Mouse (Mus musculus) testis, adult 2 months (tissue): ENCODE results near the gene BC025920. TPM values are rescaled to one million over a fixed set of nuclear protein-coding genes. Genes with fewer than 3 reads are reported as not detected.

Source experiments
- H3K27ac ChIP-seq: fragments of 200-500 bp; 2 replicates; pipeline ENCODE4 v1.5.1; 2012; ENCODE audit warnings: low read depth, low read length; ENCODE audit not compliant: control insufficient read depth, insufficient read depth
- H3K27me3 ChIP-seq: fragments of 200-500 bp; 2 replicates; pipeline ENCODE4 v1.6.1; 2012; ENCODE audit warnings: mild to moderate bottlenecking, low read length, moderate library complexity; ENCODE audit not compliant: control insufficient read depth, insufficient read depth
- H3K36me3 ChIP-seq: fragments of 200-500 bp; 2 replicates; pipeline ENCODE4 v1.6.1; 2012; ENCODE audit warnings: mild to moderate bottlenecking, low read length; ENCODE audit not compliant: control insufficient read depth, insufficient read depth
- H3K4me1 ChIP-seq: fragments of 200-500 bp; 2 replicates; pipeline ENCODE4 v1.6.1; 2012; ENCODE audit warnings: low read length; ENCODE audit not compliant: control insufficient read depth, insufficient read depth
- H3K4me3 ChIP-seq: fragments of 200-500 bp; 2 replicates; pipeline ENCODE4 v1.5.1; 2012; ENCODE audit warnings: low read depth, mild to moderate bottlenecking, low read length, moderate library complexity, mixed read lengths; ENCODE audit not compliant: control insufficient read depth
- CTCF ChIP-seq: fragments of 200-500 bp; IDR thresholded peaks from 2 replicates; pipeline ENCODE4 v1.5.1; 2012; ENCODE audit warnings: low read depth, mild to moderate bottlenecking, inconsistent platforms, low read length, moderate library complexity; ENCODE audit not compliant: control insufficient read depth, insufficient read depth, insufficient replicate concordance
- POLR2A ChIP-seq: fragments of 200-500 bp; IDR thresholded peaks from 2 replicates; pipeline ENCODE4 v1.6.1; 2012; ENCODE audit warnings: low read depth, mild to moderate bottlenecking, inconsistent platforms, low read length, moderate library complexity; ENCODE audit not compliant: control insufficient read depth
- polyA plus RNA-seq: library from polyadenylated mRNA; depleted of rRNA; stranded (reverse); fragments of >200 nt; gene quantifications from 2 replicates; pipeline ENCODE4 v1.2.3, GENCODE M21; 2012

Gene BC025920
- polyA plus RNA-seq, 1 experiment, result 0.68 TPM

- H3K4me3 ChIP-seq, result peak overlapping the region; percentile 20
Measured at GRCm38 (mm10) chr10:81604019-81604967, 1.8 kb upstream of the BC025920 start.

DNA sequence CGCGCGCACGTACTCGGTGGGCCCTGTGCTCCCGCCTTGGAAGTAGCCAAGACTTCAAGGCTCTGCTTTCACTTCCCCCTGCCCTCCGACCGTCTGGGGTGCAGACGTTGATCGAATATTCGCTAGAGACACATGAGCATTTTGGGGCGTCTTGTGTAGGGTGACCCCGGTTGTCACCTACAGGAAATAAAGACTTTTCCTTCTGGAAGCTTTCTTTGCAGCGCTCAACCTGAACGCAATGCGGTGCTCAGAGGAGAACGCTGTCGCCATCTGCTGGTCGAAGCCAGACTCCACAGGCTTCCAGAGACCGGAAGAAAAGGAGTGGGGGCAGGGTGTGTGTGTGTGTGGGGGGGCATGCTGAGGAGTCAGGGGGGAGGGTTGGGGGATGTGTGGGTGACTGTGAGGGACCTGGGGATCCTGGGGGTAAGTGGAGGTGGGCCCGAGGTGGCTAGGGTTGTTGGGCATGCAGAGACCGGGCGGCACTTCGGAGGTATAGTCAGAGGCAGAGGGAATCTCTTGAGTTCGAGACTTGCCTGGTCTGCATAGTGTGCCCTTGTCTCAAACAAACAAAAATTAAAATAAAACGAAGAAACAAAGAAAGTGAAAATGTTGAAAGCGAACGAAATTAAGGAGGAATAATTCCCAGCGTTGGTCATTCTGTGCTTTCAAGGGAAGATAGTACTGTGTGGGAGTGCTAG, 953 bp upstream of the BC025920 start:
- peaks cover 26% of the 10 kb centered on the region for H3K4me1 ChIP-seq
- H3K4me3 ChIP-seq, result peak overlapping the region; percentile 98
- no peaks in the 10 kb centered on the region for H3K36me3 ChIP-seq
- H3K27me3 ChIP-seq, result no peaks in the 10 kb centered on the region
- TF ChIP-seq POLR2A (no peak), CTCF (peak; percentile 85; the same call in 1 of the 2 replicates)
- no peak overlapping the region; the same call in 1 of the 2 replicates for H3K27ac ChIP-seq

More at GRCm38 (mm10) chr10:81604019-81604967, 1.8 kb upstream of the BC025920 start:
- Histone ChIP-seq H3K4me1 (peaks cover 26% of the 10 kb centered on the region), H3K36me3 (no peaks in the 10 kb centered on the region), H3K27me3 (no peaks in the 10 kb centered on the region), H3K27ac (no peak overlapping the region)
- TF ChIP-seq CTCF (no peak), POLR2A (no peak)

- H3K27me3 ChIP-seq, result no peaks in the 10 kb centered on the region
- TF ChIP-seq POLR2A, result no peak
- no peak for TF ChIP-seq CTCF
- H3K27ac ChIP-seq, result peak overlapping the region; percentile 98
- peaks cover 21% of the 10 kb centered on the region for H3K4me1 ChIP-seq
- no peaks in the 10 kb centered on the region for H3K36me3 ChIP-seq
- peak overlapping the region; percentile 98 for H3K4me3 ChIP-seq
Measured at GRCm38 (mm10) chr10:81605666-81605973, 450 bp upstream of the BC025920 start.

GRCm38 (mm10) chr10:81608308-81608707, 2.2 kb downstream of the BC025920 start:
- no peak overlapping the region for H3K27ac ChIP-seq
- peaks cover 11% of the 10 kb centered on the region for H3K4me1 ChIP-seq
- H3K27me3 ChIP-seq, result no peaks in the 10 kb centered on the region
- no peak for TF ChIP-seq POLR2A
- TF ChIP-seq CTCF, result no peak
- no peaks in the 10 kb centered on the region for H3K36me3 ChIP-seq
- H3K4me3 ChIP-seq, result no peak overlapping the region

GRCm38 (mm10) chr10:81612779-81613178, 6.7 kb downstream of the BC025920 start:
- TF ChIP-seq CTCF (no peak), POLR2A (no peak)
- Histone ChIP-seq H3K27me3 (no peaks in the 10 kb centered on the region), H3K36me3 (no peaks in the 10 kb centered on the region), H3K4me3 (no peak overlapping the region), H3K4me1 (no peaks in the 10 kb centered on the region), H3K27ac (no peak overlapping the region)

DNA sequence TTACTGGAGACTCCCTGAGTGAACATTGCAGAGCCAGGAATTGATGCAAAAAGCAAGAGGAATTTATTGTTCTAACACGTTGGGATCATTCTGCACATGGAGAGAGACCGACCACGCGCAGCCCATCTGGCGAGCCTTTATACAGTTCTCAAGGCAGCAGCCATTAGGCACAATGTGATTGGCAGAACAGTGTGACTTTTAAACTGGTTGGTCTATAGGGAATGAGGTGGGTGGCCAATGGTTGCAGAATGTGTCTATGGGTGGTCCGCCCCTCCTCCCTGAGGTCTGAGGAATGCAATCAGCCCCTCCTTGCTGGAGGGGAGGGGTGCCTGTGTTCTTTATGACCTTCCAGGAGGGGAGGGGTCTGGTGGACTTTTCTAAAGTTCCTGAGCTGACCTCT, 9.4 kb downstream of the BC025920 start:
- Histone ChIP-seq H3K36me3 (no peaks in the 10 kb centered on the region), H3K27me3 (no peaks in the 10 kb centered on the region), H3K27ac (no peak overlapping the region), H3K4me3 (no peak overlapping the region), H3K4me1 (no peaks in the 10 kb centered on the region; the same call in 1 of the 2 replicates)
- TF ChIP-seq POLR2A, result no peak
- no peak for TF ChIP-seq CTCF

- H3K27ac ChIP-seq, result no peak overlapping the region
- TF ChIP-seq CTCF, result no peak
- TF ChIP-seq POLR2A, result no peak
- peaks cover 17% of the 10 kb centered on the region for H3K4me1 ChIP-seq
- no peaks in the 10 kb centered on the region; the same call in 1 of the 2 replicates for H3K36me3 ChIP-seq
- no peaks in the 10 kb centered on the region for H3K27me3 ChIP-seq
- no peak overlapping the region for H3K4me3 ChIP-seq
Measured at GRCm38 (mm10) chr10:81619976-81620375, 13.9 kb downstream of the BC025920 start.
